Mouse (Mus musculus) thymus, adult 2 months (tissue): Measurements from ENCODE around the gene Gm10282. TPM values are rescaled to one million over a fixed set of nuclear protein-coding genes. Genes with fewer than 3 reads are reported as not detected.

Experiments
- DNase-seq: peaks from one replicate; pipeline ENCODE4 v3.0.0; 2021
- H3K27ac ChIP-seq: fragments of 200-500 bp; 2 replicates; pipeline ENCODE4 v1.5.1; 2012; ENCODE audit warnings: low read length, control low read depth; ENCODE audit not compliant: control insufficient read depth, insufficient read depth
- H3K27me3 ChIP-seq: fragments of 200-500 bp; 2 replicates; pipeline ENCODE4 v1.6.1; 2012; ENCODE audit warnings: mild to moderate bottlenecking, low read length, moderate library complexity, mixed read lengths; ENCODE audit not compliant: control insufficient read depth, insufficient read depth
- H3K36me3 ChIP-seq: fragments of 200-500 bp; 2 replicates; pipeline ENCODE4 v1.6.1; 2012; ENCODE audit warnings: mild to moderate bottlenecking, low read length, moderate library complexity; ENCODE audit not compliant: control insufficient read depth, insufficient read depth
- H3K4me1 ChIP-seq: fragments of 200-500 bp; replicated peaks from 2 replicates; pipeline ENCODE4 v1.6.1; 2012; ENCODE audit warnings: low read length; ENCODE audit not compliant: control insufficient read depth, insufficient read depth
- H3K4me3 ChIP-seq: fragments of 200-500 bp; 2 replicates; pipeline ENCODE4 v1.5.1; 2012; ENCODE audit warnings: mild to moderate bottlenecking, low read length, control low read depth, moderate library complexity; ENCODE audit not compliant: control insufficient read depth, insufficient read depth
- CTCF ChIP-seq: fragments of 200-500 bp; IDR thresholded peaks from 2 replicates; pipeline ENCODE4 v1.5.1; 2012; ENCODE audit warnings: mild to moderate bottlenecking, control low read depth, low read length, moderate library complexity, borderline replicate concordance; ENCODE audit not compliant: control insufficient read depth, poor library complexity, insufficient read depth; ENCODE audit errors: extremely low read depth
- POLR2A ChIP-seq: fragments of 200-500 bp; IDR thresholded peaks from 2 replicates; pipeline ENCODE4 v1.6.1; 2012; ENCODE audit warnings: mild to moderate bottlenecking, low read length, control low read depth, moderate library complexity; ENCODE audit not compliant: control insufficient read depth, poor library complexity, insufficient read depth; ENCODE audit errors: extremely low read depth
- WGBS: fragments of 180-500 bp; shearing (Covaris S2); methylation state at CpG from one replicate; pipeline ENCODE4 v1.1.7; 2018; 5-methylcytosine and 5-hydroxymethylcytosine counted together
- polyA plus RNA-seq: library from polyadenylated mRNA; depleted of rRNA; stranded (reverse); fragments of >200 nt; gene quantifications from 2 replicates; pipeline ENCODE4 v1.2.3, GENCODE M21; 2012

The Gm10282 gene
- polyA plus RNA-seq, 1 experiment: 13.6 TPM

DNA sequence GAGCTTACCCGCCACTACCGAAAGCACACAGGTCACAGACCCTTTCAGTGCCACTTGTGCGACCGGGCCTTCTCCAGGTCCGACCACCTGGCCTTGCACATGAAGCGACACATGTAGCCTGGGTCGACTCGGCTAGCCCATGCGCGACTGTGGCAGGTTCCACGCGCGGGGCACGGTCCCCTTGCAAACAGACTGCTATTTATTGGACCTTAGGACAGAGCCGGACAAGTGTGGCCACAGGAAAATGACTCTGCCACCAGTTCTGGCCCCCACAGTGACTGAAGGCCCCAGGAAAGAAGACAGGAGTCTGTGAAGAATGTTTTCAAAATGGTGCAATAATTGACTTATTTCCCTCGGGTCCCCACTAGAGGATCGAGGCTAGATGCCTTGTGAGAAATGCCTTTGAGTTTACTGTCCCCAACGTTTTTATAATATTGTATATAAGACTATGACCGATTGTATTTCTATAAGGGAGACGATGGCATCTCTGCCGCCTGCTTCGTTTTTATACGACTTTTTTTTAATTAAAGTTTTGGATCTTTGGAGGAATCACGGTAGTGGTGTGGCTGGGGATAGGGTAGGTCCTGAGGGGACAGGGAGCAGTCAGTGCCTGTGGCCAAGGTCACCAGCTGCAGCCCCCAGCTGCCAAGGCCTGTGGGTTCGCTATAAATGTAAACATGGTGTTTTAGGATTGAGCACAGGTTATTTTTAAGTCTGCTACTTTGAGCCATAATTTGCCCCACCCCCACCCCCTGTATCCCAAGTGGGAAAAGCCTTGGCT, 15.9 kb upstream of the Gm10282 start:
- TF ChIP-seq CTCF (no peak), POLR2A (no peak)
- WGBS: 87% methylated on average over 25 of the region's 25 CpGs
- H3K4me1 ChIP-seq: peaks cover 50% of the 10 kb centered on the region
- H3K4me3 ChIP-seq: peak overlapping the region; percentile 67
- H3K27ac ChIP-seq: peak overlapping the region; percentile 41
- DNase-seq: no peak
- H3K36me3 ChIP-seq: peaks cover 11% of the 10 kb centered on the region
- peaks cover 3% of the 10 kb centered on the region; the same call in 1 of the 2 replicates for H3K27me3 ChIP-seq

DNA sequence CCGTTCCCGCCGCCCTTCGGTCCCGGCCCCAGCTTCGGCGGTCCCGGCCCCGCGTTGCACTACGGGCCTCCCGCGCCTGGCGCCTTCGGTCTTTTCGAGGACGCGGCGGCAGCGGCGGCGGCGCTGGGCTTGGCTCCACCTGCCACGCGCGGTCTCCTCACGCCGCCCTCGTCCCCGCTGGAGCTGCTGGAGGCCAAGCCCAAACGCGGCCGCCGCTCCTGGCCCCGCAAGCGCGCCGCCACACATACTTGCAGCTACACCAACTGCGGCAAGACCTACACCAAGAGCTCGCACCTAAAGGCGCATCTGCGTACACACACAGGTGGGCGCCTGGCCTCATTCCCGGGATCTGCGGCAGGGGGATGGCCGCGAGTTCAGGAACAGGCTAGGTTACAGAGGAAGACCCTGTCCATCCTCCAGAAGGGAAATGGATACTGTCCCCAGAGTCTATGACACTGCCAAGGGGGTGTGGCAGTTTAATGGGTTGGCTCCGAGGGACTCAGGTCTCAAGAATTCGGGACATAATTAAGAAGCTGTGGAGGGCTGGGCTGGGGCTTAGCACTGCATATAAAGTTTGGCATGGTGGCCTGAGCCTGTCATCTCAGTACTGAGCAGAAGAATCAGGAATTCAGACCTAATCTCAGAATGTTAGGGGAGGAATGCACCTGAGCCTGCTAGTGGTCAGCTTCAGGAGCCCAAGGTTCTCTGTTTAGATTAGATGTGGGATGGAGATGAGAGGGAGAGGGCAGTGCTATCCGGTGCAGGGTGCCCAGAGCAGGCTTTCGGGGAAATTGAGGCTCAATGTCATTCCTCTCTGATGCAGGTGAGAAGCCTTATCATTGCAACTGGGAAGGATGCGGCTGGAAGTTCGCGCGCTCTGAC, 15.1 kb upstream of the Gm10282 start:
- TF ChIP-seq CTCF (no peak), POLR2A (no peak)
- H3K27ac ChIP-seq: peak overlapping the region; percentile 41; the same call in 1 of the 2 replicates
- WGBS: 19% methylated on average over 53 of the region's 55 CpGs
- peak; percentile 22 for DNase-seq
- H3K4me3 ChIP-seq: peak overlapping the region; percentile 67
- H3K4me1 ChIP-seq: peaks cover 50% of the 10 kb centered on the region
- H3K27me3 ChIP-seq: peaks cover 3% of the 10 kb centered on the region; the same call in 1 of the 2 replicates
- peaks cover 11% of the 10 kb centered on the region for H3K36me3 ChIP-seq

- DNase-seq: no peak
- 1% methylated on average over 48 of the region's 48 CpGs for WGBS
- Histone ChIP-seq H3K27me3 (peaks cover 3% of the 10 kb centered on the region; the same call in 1 of the 2 replicates), H3K36me3 (peaks cover 11% of the 10 kb centered on the region), H3K27ac (no peak overlapping the region), H3K4me3 (peak overlapping the region; percentile 67), H3K4me1 (peaks cover 47% of the 10 kb centered on the region)
- TF ChIP-seq CTCF: no peak
- TF ChIP-seq POLR2A: no peak
These were observed 14.3 kb upstream of the Gm10282 start for GRCm38 (mm10) chr8:72319397-72319796.

- peaks cover 11% of the 10 kb centered on the region for H3K36me3 ChIP-seq
- WGBS: under 1% methylated on average over 46 of the region's 46 CpGs
- H3K27me3 ChIP-seq: peaks cover 3% of the 10 kb centered on the region; the same call in 1 of the 2 replicates
- H3K27ac ChIP-seq: 0 out of 2 replicates have a peak within 1 kb of the TSS, but pooled peaks have one; percentile 7
- H3K4me3 ChIP-seq: peak within 1 kb of the TSS; percentile 67
- peaks cover 45% of the 10 kb centered on the region for H3K4me1 ChIP-seq
- peak; percentile 93 for DNase-seq
- TF ChIP-seq CTCF (no peak), POLR2A (peak; percentile 92)
These were observed 13.8 kb upstream of the Gm10282 start, which contains the start of gene Klf2 for GRCm38 (mm10) chr8:72318801-72319322. TSS of gene Klf2 (plus strand) at chr8:72319033.

GRCm38 (mm10) chr8:72317741-72318301, 12.8 kb upstream of the Gm10282 start:
- H3K4me1 ChIP-seq: peaks cover 51% of the 10 kb centered on the region
- 69% methylated on average over 5 of the region's 5 CpGs for WGBS
- H3K27me3 ChIP-seq: peaks cover 3% of the 10 kb centered on the region; the same call in 1 of the 2 replicates
- H3K4me3 ChIP-seq: no peak overlapping the region
- DNase-seq: no peak
- H3K36me3 ChIP-seq: peaks cover 11% of the 10 kb centered on the region
- TF ChIP-seq CTCF (no peak), POLR2A (no peak)
- no peak overlapping the region for H3K27ac ChIP-seq

- H3K4me1 ChIP-seq: peaks cover 49% of the 10 kb centered on the region
- no peak overlapping the region for H3K4me3 ChIP-seq
- H3K27ac ChIP-seq: no peak overlapping the region
- 95% methylated on average over 10 of the region's 10 CpGs for WGBS
- peaks cover 7% of the 10 kb centered on the region for H3K36me3 ChIP-seq
- TF ChIP-seq POLR2A (no peak), CTCF (no peak)
- peaks cover 3% of the 10 kb centered on the region; the same call in 1 of the 2 replicates for H3K27me3 ChIP-seq
- DNase-seq: no peak
These were observed 11.1 kb upstream of the Gm10282 start for GRCm38 (mm10) chr8:72316053-72316695.
